Mouse (Mus musculus) adrenal gland, adult 8-10 months (tissue): ENCODE results near the gene Rgcc. TPM values are rescaled to one million over a fixed set of nuclear protein-coding genes. Genes with fewer than 3 reads are reported as not detected.
A peak's percentile ranks its signal among the peaks of the same experiment; 100 is the strongest.

ENCODE experiments used
- DNase-seq: peaks from one replicate; pipeline ENCODE4 v3.0.0; 2022
- total RNA-seq, 4 experiments: library from RNA; stranded (reverse); gene quantifications; 2 replicates each; pipeline ENCODE4 v1.2.4; 2022

The Rgcc gene
- 100 to 1,000 TPM in 3 of 4 experiments, 10 to 100 TPM in 1; 88.1 to 240 (median 162) TPM for total RNA-seq

DNA sequence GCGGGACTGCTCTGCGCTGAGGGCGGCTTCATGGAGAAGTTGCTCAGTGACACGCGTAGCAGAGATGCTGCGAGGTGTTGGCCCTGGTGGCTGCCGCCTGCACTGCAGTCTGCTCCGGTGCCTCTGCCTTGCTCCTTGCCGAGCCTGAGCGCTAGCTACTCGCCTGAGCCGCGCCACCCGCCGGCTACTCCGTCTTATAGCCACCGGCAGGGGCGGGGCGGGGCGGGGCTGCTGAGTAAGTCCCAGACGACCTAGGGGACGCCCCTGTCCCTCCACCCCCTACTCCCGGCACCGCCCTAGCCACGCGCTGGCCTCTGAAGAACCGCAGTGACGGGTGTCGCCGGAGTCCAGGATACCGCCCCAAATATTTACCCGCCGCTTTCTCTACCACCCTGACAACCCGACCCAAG lies at the start of gene Rgcc:
Gene Rgcc, minus strand, starts transcription at position 180 of the 410 bp plus-strand sequence.
- peak; percentile 95 for DNase-seq

DNA sequence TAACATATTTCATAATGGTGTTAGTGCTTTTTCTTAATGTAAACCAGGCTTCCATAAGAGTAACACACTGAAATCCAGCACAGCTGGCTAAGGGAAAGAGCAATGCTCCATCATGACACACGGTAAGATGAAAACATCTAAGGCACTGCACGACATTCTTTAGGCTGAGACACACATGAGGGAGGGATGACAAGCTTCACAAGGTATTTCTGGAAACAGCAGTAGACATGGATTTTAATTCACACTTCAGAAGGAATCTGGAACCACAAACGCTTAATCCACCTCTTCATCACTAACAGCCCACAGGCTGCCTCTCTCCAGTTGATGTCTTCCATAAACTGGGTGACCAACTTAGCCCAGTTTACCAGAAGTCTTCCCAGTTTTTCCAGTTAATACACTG lies 44.9 kb upstream of the Rgcc start:
- no peak for DNase-seq

DNA sequence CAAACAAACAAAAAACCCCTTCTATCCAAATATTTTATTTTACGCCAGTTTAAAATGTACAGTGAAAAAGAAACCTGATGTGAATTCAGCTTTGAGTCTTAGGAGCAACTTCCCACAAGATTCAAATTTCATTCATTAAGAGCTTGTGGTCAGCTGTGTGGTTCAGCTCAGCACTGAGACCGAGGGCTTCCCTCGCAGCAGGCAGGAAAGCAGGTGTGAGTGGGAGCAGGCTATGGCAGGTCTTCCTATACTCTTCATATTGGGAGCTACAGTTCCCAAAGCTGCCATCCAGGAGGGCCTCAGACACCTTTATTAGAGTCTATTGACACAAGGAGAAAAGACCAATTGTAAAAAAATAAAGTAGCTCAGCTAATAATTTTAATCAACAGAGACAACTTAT lies 34.2 kb upstream of the Rgcc start:
- DNase-seq: no peak

DNA sequence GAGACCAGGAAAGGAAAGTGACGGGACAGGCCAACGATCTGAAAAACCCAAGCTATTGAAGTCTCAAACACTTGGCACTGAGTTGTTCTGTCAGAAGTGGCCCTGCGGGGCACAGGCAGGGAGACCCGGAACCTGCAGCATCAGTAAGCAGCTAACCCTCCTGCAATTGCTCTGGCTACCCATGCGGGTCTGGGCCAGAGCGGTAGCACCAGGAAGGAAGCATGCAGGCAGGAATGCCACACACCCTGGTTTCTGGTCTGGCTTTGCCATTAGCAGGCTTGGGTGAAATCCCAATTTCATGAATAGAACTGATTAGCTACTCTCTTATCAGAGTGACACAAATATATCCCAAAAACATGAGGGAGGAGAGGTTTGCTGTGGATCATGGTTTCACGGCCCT lies 30.5 kb upstream of the Rgcc start:
- DNase-seq: no peak

DNA sequence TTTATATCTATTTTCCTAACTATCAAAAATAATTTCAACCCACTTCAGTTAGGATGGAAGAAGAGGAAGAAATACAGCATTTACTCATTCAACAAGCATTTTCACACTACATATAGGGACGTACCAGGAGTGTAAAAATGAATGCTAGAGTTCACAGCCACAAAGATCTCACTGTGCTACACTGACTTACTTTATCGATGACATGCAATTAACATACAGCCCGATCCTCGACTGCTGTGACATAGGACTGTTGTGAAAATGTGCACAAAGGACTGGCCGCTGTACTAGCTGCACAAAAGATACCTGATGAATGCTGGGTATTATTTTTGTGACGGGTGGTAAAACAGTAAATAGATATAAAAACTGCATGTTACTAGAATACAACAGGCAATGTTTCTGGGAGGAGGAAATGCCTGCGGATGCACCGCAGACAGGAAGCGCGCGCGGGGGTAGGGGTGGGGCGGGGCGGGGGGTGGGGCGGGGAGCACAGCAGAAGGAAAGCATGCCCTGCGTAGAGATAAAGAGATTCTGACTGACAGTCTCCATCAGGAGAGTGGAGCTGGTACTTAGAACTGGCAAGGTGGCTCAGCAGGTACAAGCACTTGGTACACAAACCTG lies 29.6 kb upstream of the Rgcc start:
- no peak for DNase-seq

GRCm38 (mm10) chr14:79327033-79327432 lies 25.6 kb upstream of the Rgcc start:
- no peak for DNase-seq

GRCm38 (mm10) chr14:79324112-79324840 lies 22.8 kb upstream of the Rgcc start:
- DNase-seq: no peak

DNA sequence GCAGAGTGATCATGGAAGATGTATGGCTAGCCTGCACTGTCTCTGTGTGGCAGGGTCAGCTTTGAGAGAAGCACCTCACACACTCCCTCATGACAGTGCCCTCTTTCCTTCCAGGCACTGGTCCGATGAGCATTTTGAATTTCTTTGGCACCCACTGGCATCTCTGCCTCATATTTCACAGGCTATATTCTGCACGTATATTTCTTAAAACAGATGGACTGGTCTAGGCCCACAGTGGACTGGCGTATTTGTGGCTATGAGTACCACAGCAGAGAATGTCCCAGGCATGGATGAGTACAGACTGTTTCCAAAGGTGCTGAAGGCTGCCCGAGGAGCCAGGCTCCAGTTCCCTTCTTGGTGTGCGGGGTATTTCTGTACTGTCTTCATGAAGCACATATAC lies 20.4 kb upstream of the Rgcc start:
- no peak for DNase-seq

- DNase-seq: no peak
Measured at GRCm38 (mm10) chr14:79321152-79321551, 19.7 kb upstream of the Rgcc start.

DNA sequence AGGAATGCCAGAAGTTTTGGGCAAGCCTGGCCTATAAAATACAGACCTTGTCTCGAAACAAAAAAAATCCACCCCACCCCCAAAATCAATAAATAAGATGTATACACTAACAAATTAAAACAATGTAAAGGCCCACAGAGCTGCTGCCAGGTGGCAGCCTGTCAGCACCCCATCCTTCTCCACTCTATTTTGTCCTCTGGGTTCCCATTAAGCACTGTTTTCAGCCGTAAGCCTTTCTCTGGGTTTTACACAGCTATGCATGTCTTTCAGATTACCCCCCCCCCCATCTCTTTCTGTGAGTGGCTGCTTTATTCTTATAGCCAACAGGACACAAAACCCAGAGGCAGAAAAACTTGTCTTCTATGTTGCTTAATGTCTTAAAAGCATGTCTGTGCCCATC lies 16.2 kb upstream of the Rgcc start:
- no peak for DNase-seq

GRCm38 (mm10) chr14:79315877-79316276 lies 14.4 kb upstream of the Rgcc start:
- DNase-seq: no peak

- DNase-seq: no peak
Measured at GRCm38 (mm10) chr14:79314245-79315010, 13.0 kb upstream of the Rgcc start.

- no peak for DNase-seq
Measured at GRCm38 (mm10) chr14:79313439-79314175, 12.2 kb upstream of the Rgcc start.

GRCm38 (mm10) chr14:79312719-79313118 lies 11.3 kb upstream of the Rgcc start:
- DNase-seq: no peak

- DNase-seq: no peak
Measured at GRCm38 (mm10) chr14:79311918-79312454, 10.5 kb upstream of the Rgcc start.

- no peak for DNase-seq
Measured at GRCm38 (mm10) chr14:79309115-79309514, 7.7 kb upstream of the Rgcc start.

DNA sequence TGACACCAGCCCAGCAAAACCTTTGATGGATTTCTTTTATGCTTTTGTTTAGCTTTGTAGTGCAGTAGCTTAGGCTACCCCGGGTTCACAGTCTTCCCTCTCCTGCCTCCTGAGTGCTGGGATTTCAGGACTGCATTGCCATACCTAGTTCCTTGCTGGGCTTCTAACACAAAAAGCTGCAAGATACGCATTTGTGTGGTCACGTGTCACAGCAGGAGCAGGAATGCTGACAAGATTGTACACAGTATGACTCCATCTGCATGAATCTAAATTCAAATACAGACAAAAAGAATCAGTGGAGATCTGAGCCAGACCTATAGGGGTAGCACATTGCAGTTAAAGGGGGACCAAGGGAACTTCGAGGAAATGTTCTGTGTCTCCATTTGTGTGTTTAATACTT lies 6.9 kb upstream of the Rgcc start:
- no peak for DNase-seq

DNA sequence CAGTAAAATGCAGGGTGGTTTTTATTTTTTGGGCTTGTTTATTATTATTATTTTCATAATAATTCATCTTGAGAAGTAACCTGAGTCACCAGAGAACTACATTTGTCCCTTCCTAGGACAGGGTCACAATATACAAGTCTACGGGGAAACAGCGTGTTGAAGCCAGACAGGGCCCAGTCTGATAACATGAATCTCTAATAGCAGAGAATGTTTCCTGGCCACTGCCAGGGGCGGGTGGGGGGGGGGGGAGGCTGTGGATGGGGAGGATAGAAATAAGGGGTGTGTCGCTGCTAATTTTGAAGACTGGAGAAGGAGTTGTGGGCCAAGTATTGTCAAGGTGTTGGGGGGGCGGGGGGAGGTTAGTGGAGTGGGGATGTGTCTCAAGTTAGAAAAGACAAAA lies 6.5 kb upstream of the Rgcc start:
- no peak for DNase-seq

GRCm38 (mm10) chr14:79307138-79307537 lies 5.7 kb upstream of the Rgcc start:
- DNase-seq: no peak

GRCm38 (mm10) chr14:79304873-79305464 lies 3.5 kb upstream of the Rgcc start:
- DNase-seq: no peak

- no peak for DNase-seq
Measured at GRCm38 (mm10) chr14:79303150-79303549, 1.7 kb upstream of the Rgcc start.
